Mouse (Mus musculus) liver (tissue): ENCODE results near the gene Racgap1.

ENCODE experiments used
- DNase-seq: peaks from one replicate; pipeline ENCODE4 v3.0.0-alpha.2; 2020; ENCODE audit warnings: mixed read lengths

Racgap1 gene

DNA sequence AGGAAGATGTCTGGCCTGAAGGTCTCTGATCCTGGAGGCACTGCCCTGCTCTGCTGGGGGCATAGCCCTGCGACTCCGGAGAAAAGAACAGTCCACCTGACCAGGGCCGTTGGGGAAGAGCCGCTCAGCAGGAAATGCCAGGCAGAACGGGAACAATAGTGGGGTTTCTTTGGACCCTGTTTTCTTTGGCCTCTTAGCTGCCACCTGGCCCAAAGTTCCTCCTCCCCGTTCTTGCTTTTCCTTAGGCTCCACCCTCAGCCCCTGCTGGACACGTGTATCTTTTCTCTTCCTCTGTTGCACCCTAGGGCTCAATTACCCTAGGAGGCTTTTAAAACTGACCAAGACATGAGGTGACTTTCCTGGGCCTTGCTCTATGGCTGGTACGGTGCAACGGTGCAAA is 62.2 kb downstream of the Racgap1 start:
- no peak for DNase-seq

DNA sequence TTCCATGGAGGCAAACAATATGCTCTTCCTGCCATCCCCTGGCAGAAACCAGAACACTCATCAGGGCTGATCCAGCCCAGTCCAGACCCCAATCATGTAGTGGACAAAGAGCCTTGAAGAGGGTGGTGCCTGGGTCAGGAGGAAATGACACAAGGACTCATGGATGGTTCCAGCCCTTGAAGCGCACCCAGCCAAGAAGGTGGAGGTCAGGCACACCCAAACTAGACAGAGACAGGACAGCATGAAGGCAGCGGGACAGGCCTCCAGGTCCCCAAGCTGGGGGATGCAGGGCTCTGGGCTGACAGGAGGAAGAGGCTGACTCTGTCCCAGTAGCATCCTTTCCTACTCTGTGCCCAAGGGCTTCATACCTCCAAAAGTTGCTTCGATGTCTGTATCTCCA is 64.9 kb downstream of the Racgap1 start:
- DNase-seq = no peak

DNA sequence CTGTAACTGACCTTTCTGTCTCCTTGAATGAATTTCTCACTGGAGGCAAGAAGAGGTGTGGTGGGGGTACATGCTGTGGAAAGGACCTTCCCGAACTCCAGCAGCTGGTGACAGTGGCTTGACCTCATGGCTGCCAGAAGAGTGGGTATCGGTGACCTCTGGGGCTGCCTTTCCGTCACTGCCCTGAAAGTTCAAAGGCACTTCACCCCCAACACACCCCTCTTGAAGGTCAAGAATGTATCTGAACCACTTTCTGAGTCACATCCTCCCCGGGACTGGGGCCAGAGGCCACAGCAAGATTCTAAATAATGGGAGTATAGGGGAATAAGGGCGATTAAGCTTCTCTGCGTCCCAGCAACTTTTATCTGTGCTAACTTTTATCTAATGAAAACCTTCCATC is 65.7 kb downstream of the Racgap1 start:
- no peak for DNase-seq

DNA sequence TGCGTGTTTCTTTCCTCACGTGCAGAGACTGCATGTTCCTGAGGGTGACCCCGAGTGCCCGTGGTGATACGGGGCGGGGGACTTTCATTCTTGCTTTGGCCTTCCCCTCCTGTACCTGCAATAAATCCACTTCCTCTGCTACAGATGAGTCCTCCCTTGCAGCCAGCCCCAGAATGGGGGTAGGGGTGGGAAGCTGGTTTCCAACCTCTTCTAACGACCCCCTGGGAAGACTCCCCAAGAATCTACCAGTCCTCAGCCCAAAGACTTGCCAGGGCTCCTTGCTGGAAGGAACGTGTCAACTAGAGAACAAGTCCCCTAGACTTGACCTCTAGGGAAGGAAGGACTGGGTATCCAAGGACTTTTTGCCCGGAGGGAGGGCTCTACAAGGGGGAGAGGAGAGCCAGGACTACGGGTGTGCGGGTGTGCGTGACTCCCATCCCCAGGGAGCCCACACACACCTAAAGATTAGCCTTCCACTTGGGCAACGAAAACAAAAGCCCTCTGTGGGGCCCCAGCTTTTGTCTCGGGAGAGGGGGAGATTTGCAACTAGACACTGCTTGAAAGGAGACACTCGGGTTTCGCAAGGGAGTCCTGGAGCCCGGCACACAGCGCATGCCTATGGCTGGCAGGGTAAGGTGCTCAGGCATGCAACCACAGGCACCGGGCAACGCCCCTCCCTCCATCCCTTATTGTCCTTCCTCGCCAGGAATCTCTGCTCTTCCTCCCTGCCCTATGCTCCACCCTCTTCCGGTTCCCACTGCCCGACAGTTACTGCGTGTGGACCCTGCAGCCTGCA is 66.9 kb downstream of the Racgap1 start:
- peak; percentile 17 for DNase-seq

DNA sequence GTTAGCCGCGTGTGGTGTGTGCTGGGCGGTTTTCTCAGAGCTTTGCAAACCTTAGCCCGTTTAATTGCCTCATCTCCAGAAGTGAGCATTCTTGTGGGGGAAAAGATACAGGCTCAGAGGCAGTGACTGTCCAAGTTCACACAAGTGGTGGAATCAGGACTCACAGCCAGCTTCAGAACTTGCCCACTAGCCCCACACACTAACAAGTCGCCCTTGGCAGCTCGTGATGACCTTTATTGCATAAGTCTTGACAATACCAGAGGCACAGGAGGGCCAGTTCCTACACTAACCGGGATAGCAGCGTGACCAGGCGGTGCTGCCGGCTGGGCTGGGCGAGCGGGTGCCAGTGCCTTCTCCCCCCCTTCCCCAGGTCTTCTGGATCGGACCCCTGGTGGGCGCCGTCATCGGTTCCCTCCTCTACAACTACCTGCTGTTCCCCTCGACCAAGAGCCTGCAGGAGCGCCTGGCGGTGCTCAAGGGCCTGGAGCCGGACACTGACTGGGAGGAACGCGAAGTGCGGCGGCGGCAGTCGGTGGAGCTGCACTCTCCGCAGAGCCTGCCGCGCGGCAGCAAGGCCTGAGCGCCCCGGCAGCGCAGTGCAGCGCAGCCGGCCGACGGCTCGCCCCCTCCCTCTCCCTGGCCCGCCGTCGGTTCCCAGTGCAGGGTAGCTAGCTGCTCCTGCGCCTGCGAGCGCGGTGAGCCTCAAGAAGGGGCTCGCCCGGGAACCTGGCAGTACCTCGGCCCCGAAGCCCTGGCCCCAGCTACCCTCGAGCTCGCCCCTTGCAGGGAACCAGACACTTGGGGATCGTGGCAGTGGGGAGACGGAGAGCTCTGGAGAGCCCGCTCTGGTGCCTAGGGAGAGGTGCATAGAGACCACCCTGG is 67.8 kb downstream of the Racgap1 start:
- no peak for DNase-seq

DNA sequence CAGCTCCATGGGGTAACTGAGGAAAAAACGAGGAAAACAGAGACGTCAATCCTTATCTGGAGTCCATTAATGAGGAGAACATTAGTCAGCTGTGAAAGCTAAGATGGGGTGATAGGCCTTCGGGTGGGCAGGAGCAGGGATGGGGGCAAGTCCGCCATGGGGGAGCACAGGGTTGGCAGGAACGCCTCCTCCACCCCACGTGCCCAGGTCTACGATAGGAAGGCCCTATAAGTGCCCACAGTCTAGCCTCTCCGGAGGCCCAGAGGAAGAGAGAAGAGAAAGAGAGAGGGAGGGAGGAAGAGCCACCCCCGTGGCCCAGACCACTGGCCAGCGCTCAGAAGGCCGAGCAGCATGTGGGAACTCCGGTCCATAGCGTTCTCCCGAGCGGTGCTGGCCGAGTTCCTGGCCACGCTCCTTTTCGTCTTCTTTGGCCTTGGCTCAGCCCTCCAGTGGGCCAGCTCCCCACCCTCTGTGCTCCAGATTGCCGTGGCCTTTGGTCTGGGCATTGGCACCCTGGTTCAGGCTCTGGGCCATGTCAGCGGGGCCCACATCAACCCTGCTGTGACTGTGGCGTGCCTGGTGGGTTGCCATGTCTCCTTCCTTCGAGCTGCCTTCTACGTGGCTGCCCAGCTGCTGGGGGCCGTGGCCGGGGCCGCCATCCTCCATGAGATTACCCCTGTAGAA is 72.5 kb downstream of the Racgap1 start, which contains the start of gene Aqp2:
Aqp2 (plus strand) TSS at position 254 of the 684 bp plus-strand sequence.
- DNase-seq = no peak
